In the genomic region with DNA sequence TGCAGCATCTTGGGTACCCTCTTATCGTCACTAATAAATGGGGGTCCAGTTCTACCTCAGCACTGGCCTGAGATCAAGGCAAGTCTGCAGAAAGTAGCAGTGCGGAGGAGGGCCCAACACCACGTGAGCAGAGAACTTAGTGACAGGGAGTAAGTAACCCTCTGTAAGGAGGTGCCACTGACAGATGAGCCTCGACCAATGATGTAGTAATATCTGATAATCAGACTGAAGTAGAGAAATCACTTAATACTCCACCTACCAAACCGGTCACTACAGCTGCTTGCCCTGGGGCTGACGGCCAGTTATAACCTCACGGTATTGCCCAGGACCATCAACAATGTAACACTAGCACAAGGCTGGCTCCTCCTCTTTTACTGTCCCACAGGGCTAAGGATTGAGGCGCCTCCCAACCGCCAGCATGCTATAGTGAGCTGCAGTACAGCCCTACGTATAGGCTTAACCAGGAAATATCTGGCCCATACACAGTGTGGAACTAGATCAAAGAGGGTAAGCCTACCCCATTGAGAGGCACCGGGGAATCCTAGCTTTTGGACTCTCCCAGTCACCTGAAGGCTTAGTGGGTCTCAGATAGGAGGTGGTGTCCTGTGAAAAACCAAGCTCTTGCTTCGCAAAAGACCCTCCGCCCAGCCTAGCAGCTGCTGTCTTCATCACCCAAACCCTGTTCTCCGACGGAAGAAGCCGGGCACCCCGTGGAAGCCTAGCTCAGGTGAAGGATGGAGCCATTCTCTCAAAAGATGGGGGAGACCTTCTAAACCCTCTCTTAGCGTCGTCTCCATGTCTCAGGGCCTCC, we compare ENCODE assay signal across 8 mouse cellular contexts. TPM values are rescaled to one million over a fixed set of nuclear protein-coding genes. Genes with fewer than 3 reads are reported as not detected.
A peak's percentile ranks its signal among the peaks of the same experiment; 100 is the strongest.
DNase-seq lines count a peak whose midpoint lies in the region; ATAC-seq and TF ChIP-seq lines count a peak whose summit lies in the region.

No protein-coding gene starts in this region.

- no peak for TF ChIP-seq CTCF in heart, postnatal 0 days (IDR thresholded peaks at IDR 0.05; ENCODE audit: low read depth)
- TF ChIP-seq CTCF in stomach, postnatal 0 days (IDR thresholded peaks at IDR 0.05; ENCODE audit: low read depth) = no peak

- no peak for DNase-seq in heart, postnatal 0 days (ENCODE audit: low spot score)
- no peak for DNase-seq in heart, adult 18-20 months
- peak; percentile 57 for DNase-seq in NIH3T3 (ENCODE audit: low read depth)
- peak; percentile 63 for DNase-seq in stomach, postnatal 0 days (ENCODE audit: low spot score)
- DNase-seq in gastrocnemius, postnatal 25 days = no peak
- DNase-seq in left cerebral cortex, adult 8-10 months (ENCODE audit: low spot score in 2 of 2) = no peak

- H3K9me3 ChIP-seq in heart, postnatal 0 days (replicated peaks; ENCODE audit: control insufficient read depth, low read length) = no peaks in the 10 kb centered on the region
- H3K9me3 ChIP-seq in forebrain, embryonic 12.5 days = no peaks in the 10 kb centered on the region
- no peaks in the 10 kb centered on the region for H3K9me3 ChIP-seq in liver, embryonic 15.5 days (replicated peaks)
- no peaks in the 10 kb centered on the region for H3K9me3 ChIP-seq in stomach, postnatal 0 days (ENCODE audit: control insufficient read depth, low read length)

- no peaks in the 10 kb centered on the region for H3K27me3 ChIP-seq in heart, postnatal 0 days (ENCODE audit: control insufficient read depth, insufficient read depth, low read length)
- no peaks in the 10 kb centered on the region for H3K27me3 ChIP-seq in forebrain, embryonic 12.5 days
- H3K27me3 ChIP-seq in liver, embryonic 15.5 days = no peaks in the 10 kb centered on the region
- no peaks in the 10 kb centered on the region for H3K27me3 ChIP-seq in stomach, postnatal 0 days (ENCODE audit: control insufficient read depth, insufficient read depth, low read length)

- peak overlapping the region; percentile 60; the same call in 1 of the 2 replicates for H3K9ac ChIP-seq in heart, postnatal 0 days (replicated peaks; ENCODE audit: low read depth, low read length)
- H3K9ac ChIP-seq in forebrain, embryonic 12.5 days = peak overlapping the region; percentile 77
- peak overlapping the region; percentile 96 for H3K9ac ChIP-seq in liver, embryonic 15.5 days
- peak overlapping the region; percentile 72 for H3K9ac ChIP-seq in stomach, postnatal 0 days (ENCODE audit: low read length)

- TF ChIP-seq EP300 in heart, postnatal 0 days (IDR thresholded peaks at IDR 0.05; ENCODE audit: low read depth) = no peak
- no peak for TF ChIP-seq EP300 in stomach, postnatal 0 days (optimal IDR thresholded peaks at IDR 0.05)

- no peaks in the 10 kb centered on the region for H3K36me3 ChIP-seq in heart, postnatal 0 days (replicated peaks; ENCODE audit: control insufficient read depth, insufficient read depth, low read length)
- H3K36me3 ChIP-seq in forebrain, embryonic 12.5 days (replicated peaks) = peaks cover 9% of the 10 kb centered on the region
- H3K36me3 ChIP-seq in liver, embryonic 15.5 days (replicated peaks) = peaks cover 35% of the 10 kb centered on the region
- H3K36me3 ChIP-seq in stomach, postnatal 0 days (ENCODE audit: control insufficient read depth, insufficient read depth, low read length) = no peaks in the 10 kb centered on the region

- peak overlapping the region; percentile 62 for H3K4me2 ChIP-seq in heart, postnatal 0 days (ENCODE audit: low read depth, low read length)
- peak overlapping the region; percentile 93 for H3K4me2 ChIP-seq in forebrain, embryonic 12.5 days
- H3K4me2 ChIP-seq in liver, embryonic 15.5 days = peak overlapping the region; percentile 87
- peak overlapping the region; percentile 84 for H3K4me2 ChIP-seq in stomach, postnatal 0 days (replicated peaks; ENCODE audit: low read depth)

- ATAC-seq in heart, postnatal 0 days (ENCODE audit: insufficient read depth, low read depth) = no peak
- peak; percentile 55; the same call in 1 of the 2 replicates for ATAC-seq in forebrain, embryonic 12.5 days (ENCODE audit: low FRiP score)
- peak; percentile 61 for ATAC-seq in liver, embryonic 15.5 days (ENCODE audit: insufficient read depth)
- peak; percentile 76 for ATAC-seq in stomach, postnatal 0 days (ENCODE audit: low FRiP score, low TSS enrichment)

- 18% methylated on average over 19 of the region's 19 CpGs for WGBS in heart, postnatal 0 days
- WGBS in forebrain, embryonic 12.5 days = 13% methylated on average over 19 of the region's 19 CpGs
- 8% methylated on average over 19 of the region's 19 CpGs for WGBS in liver, embryonic 15.5 days (ENCODE audit: insufficient replicate concordance)
- WGBS in stomach, postnatal 0 days = 8% methylated on average over 19 of the region's 19 CpGs

- H3K4me3 ChIP-seq in heart, postnatal 0 days (ENCODE audit: low read depth, low read length) = peak overlapping the region; percentile 69
- peak overlapping the region; percentile 72 for H3K4me3 ChIP-seq in forebrain, embryonic 12.5 days (replicated peaks)
- H3K4me3 ChIP-seq in liver, embryonic 15.5 days (replicated peaks) = peak overlapping the region; percentile 96
- peak overlapping the region; percentile 58 for H3K4me3 ChIP-seq in stomach, postnatal 0 days (ENCODE audit: low read depth, low read length)

- H3K4me1 ChIP-seq in heart, postnatal 0 days (ENCODE audit: control insufficient read depth, insufficient read depth) = 0 out of 2 replicates have a peak, but pooled peaks cover 4% of the 10 kb centered on the region
- peaks cover 22% of the 10 kb centered on the region for H3K4me1 ChIP-seq in forebrain, embryonic 12.5 days
- H3K4me1 ChIP-seq in liver, embryonic 15.5 days (replicated peaks) = peaks cover 68% of the 10 kb centered on the region
- H3K4me1 ChIP-seq in stomach, postnatal 0 days (replicated peaks; ENCODE audit: control insufficient read depth, insufficient read depth) = peaks cover 6% of the 10 kb centered on the region; the same call in 1 of the 2 replicates

- H3K27ac ChIP-seq in heart, postnatal 0 days (ENCODE audit: low read depth) = no peak overlapping the region
- H3K27ac ChIP-seq in forebrain, embryonic 12.5 days = peak overlapping the region; percentile 66; the same call in 1 of the 2 replicates
- H3K27ac ChIP-seq in liver, embryonic 15.5 days (replicated peaks) = peak overlapping the region; percentile 99
- H3K27ac ChIP-seq in stomach, postnatal 0 days (replicated peaks) = peak overlapping the region; percentile 78

RNA-seq across cellular contexts. Expression of a gene that starts 1.1 kb away (rescaled TPM):
- 14.7 and 15.9 TPM in 2 replicates for total RNA-seq in heart, postnatal 0 days (2014; rRNA removed; ENCODE audit: low replicate concordance)
- polyA plus RNA-seq in heart, postnatal 0 days (2015; fragmentation: Nextera tagmentation; extraction: Ambion mirVana) = 7.8 and 8.6 TPM in 2 replicates
- 1 to 10 TPM; 6.0 TPM for total RNA-seq in heart, adult 18-20 months (2021)
- polyA plus RNA-seq in forebrain, embryonic 12.5 days (2016; fragmentation: Nextera tagmentation; extraction: Ambion mirVana) = 45.9 and 49.9 TPM in 2 replicates
- polyA plus RNA-seq in liver, embryonic 15.5 days (2015; fragmentation: Nextera tagmentation; extraction: Ambion mirVana) = 35.6 and 38.5 TPM in 2 replicates
- polyA plus RNA-seq in stomach, postnatal 0 days (2015; fragmentation: Nextera tagmentation; extraction: Ambion mirVana) = 17.3 and 17.6 TPM in 2 replicates
- 1 to 10 TPM; 4.2 to 4.9 TPM for total RNA-seq in gastrocnemius, postnatal 25 days (2021)
- total RNA-seq in left cerebral cortex, adult 8-10 months (2022) = 10 to 100 TPM in 1 of 4 experiments, 1 to 10 TPM in 3; 9.3 to 10.6 (median 10.0) TPM

RNA-seq across cellular contexts. Expression of a gene that starts 30.3 kb away (rescaled TPM):
- 66.6 and 87.2 TPM in 2 replicates for total RNA-seq in heart, postnatal 0 days (2014; rRNA removed; ENCODE audit: low replicate concordance)
- 33.5 and 36.9 TPM in 2 replicates for polyA plus RNA-seq in heart, postnatal 0 days (2015; fragmentation: Nextera tagmentation; extraction: Ambion mirVana)
- total RNA-seq in heart, adult 18-20 months (2021) = 10 to 100 TPM; 45.0 to 47.3 TPM
- 37.4 and 38.8 TPM in 2 replicates for polyA plus RNA-seq in forebrain, embryonic 12.5 days (2016; fragmentation: Nextera tagmentation; extraction: Ambion mirVana)
- 15.4 and 16.8 TPM in 2 replicates for polyA plus RNA-seq in liver, embryonic 15.5 days (2015; fragmentation: Nextera tagmentation; extraction: Ambion mirVana)
- polyA plus RNA-seq in stomach, postnatal 0 days (2015; fragmentation: Nextera tagmentation; extraction: Ambion mirVana) = 24.9 and 25.5 TPM in 2 replicates
- 10 to 100 TPM; 18.6 to 21.4 TPM for total RNA-seq in gastrocnemius, postnatal 25 days (2021)
- 10 to 100 TPM; 21.5 to 30.0 (median 28.1) TPM for total RNA-seq in left cerebral cortex, adult 8-10 months (2022)

RNA-seq across cellular contexts. Expression of a gene that starts 30.5 kb away (rescaled TPM):
- 264 and 335 TPM in 2 replicates for total RNA-seq in heart, postnatal 0 days (2014; rRNA removed; ENCODE audit: low replicate concordance)
- polyA plus RNA-seq in heart, postnatal 0 days (2015; fragmentation: Nextera tagmentation; extraction: Ambion mirVana) = 205 and 210 TPM in 2 replicates
- total RNA-seq in heart, adult 18-20 months (2021) = 10 to 100 TPM; 66.2 to 75.9 TPM
- polyA plus RNA-seq in forebrain, embryonic 12.5 days (2016; fragmentation: Nextera tagmentation; extraction: Ambion mirVana) = 15.5 and 16.3 TPM in 2 replicates
- 202 and 217 TPM in 2 replicates for polyA plus RNA-seq in liver, embryonic 15.5 days (2015; fragmentation: Nextera tagmentation; extraction: Ambion mirVana)
- polyA plus RNA-seq in stomach, postnatal 0 days (2015; fragmentation: Nextera tagmentation; extraction: Ambion mirVana) = 277 and 284 TPM in 2 replicates
- 10 to 100 TPM; 21.2 to 34.5 TPM for total RNA-seq in gastrocnemius, postnatal 25 days (2021)
- total RNA-seq in left cerebral cortex, adult 8-10 months (2022) = 10 to 100 TPM in 3 of 4 experiments, 1 to 10 TPM in 1; 8.7 to 12.8 (median 10.5) TPM

Comparison
In these comparisons a context has a peak if more than half of its experiments do, and no peak if none do; other contexts are left out.
1. DNase-seq: peak in NIH3T3 (single experiment) and stomach, postnatal 0 days (single experiment); none in heart, postnatal 0 days (single experiment), heart, adult 18-20 months (0 of 2), gastrocnemius, postnatal 25 days (single experiment) and left cerebral cortex, adult 8-10 months (0 of 2).
2. Peak in every context shown above with its lines, with median percentiles within 50 percentile points of each other: H3K4me2 ChIP-seq, H3K4me3 ChIP-seq and H3K9ac ChIP-seq.